Mouse (Mus musculus): ENCODE data around the gene Bub1. TPM values are rescaled to one million over a fixed set of nuclear protein-coding genes. Genes with fewer than 3 reads are reported as not detected.

The Bub1 gene
- total RNA-seq, 2 experiments from 2014 or later: 0.25 TPM; not detected in 1

GRCm38 (mm10) chr2:127778451-127778850 lies 53.2 kb downstream of the Bub1 start:
- DNase-seq (ENCODE audit: low spot score in 2 of 2): no peak
- intact Hi-C loops (cut with DNase I): no loop called here

GRCm38 (mm10) chr2:127775013-127775412 lies 56.7 kb downstream of the Bub1 start:
- DNase-seq (ENCODE audit: low spot score in 2 of 2): no peak
- intact Hi-C loops (cut with DNase I): no loop called here

- no peak for DNase-seq (ENCODE audit: low spot score in 2 of 2)
- intact Hi-C loops (cut with DNase I): no loop called here
Observed at GRCm38 (mm10) chr2:127774578-127774941, 57.1 kb downstream of the Bub1 start.

GRCm38 (mm10) chr2:127773938-127774577 lies 57.6 kb downstream of the Bub1 start:
- DNase-seq (ENCODE audit: low spot score in 2 of 2): no peak
- intact Hi-C loops (cut with DNase I): no loop called here

GRCm38 (mm10) chr2:127761587-127761986 lies 70.1 kb downstream of the Bub1 start:
- no peak for DNase-seq (ENCODE audit: low spot score in 2 of 2)
- intact Hi-C loops (cut with DNase I): no loop called here

- DNase-seq (ENCODE audit: low spot score in 2 of 2): no peak
- intact Hi-C loops (cut with DNase I): no loop called here
Observed at GRCm38 (mm10) chr2:127760429-127761000, 71.2 kb downstream of the Bub1 start.

GRCm38 (mm10) chr2:127760014-127760413 lies 71.7 kb downstream of the Bub1 start:
- DNase-seq (ENCODE audit: low spot score in 2 of 2): no peak
- intact Hi-C loops (cut with DNase I): no loop called here

- no peak for DNase-seq (ENCODE audit: low spot score in 2 of 2)
Observed at GRCm38 (mm10) chr2:127759157-127759880, 72.3 kb downstream of the Bub1 start.

GRCm38 (mm10) chr2:127757171-127757570 lies 74.5 kb downstream of the Bub1 start:
- peak; percentile 25 to 32 for DNase-seq (ENCODE audit: low spot score in 2 of 2)
- intact Hi-C loops (cut with DNase I): no loop called here

More at GRCm38 (mm10) chr2:127759157-127759880, 72.3 kb downstream of the Bub1 start:
- intact Hi-C loops (cut with DNase I): no loop called here

GRCm38 (mm10) chr2:127754113-127754512 lies 77.6 kb downstream of the Bub1 start:
- no peak for DNase-seq (ENCODE audit: low spot score in 2 of 2)
- intact Hi-C loops (cut with DNase I): no loop called here

- DNase-seq (ENCODE audit: low spot score in 2 of 2): no peak
- intact Hi-C loops (cut with DNase I): no loop called here
Observed at GRCm38 (mm10) chr2:127751849-127752610, 79.6 kb downstream of the Bub1 start.

Other genes starting within 250 kb of the Bub1 start
- gene Zfp661, start 244.8 kb downstream of the Bub1 start, total RNA-seq (2021): 1 to 10 TPM; 7.6 to 8.6 TPM
- 100 to 1,000 TPM in 1 of 2 experiments, 10 to 100 TPM in 1; 80.0 to 102 TPM for gene Mrps5, start 244.6 kb downstream of the Bub1 start, total RNA-seq (2021)
- 100 to 1,000 TPM; 106 to 160 TPM for gene Mal, start 175.2 kb downstream of the Bub1 start, total RNA-seq (2021)
- under 1 TPM; 0.66 to 0.67 TPM for gene Mall, start 101.9 kb downstream of the Bub1 start, total RNA-seq (2021)
- 10 to 100 TPM; 16.9 to 19.7 TPM for gene Nphp1, start 43.0 kb downstream of the Bub1 start, total RNA-seq (2021)
- gene Mtln, start 39.4 kb downstream of the Bub1 start, total RNA-seq (2021): 10 to 100 TPM; 43.6 to 50.5 TPM
- gene Acoxl, start 7.0 kb upstream of the Bub1 start, total RNA-seq (2021): not detected